Mouse (Mus musculus): Measurements from ENCODE around the gene Snx10.
A peak's percentile ranks its signal among the peaks of the same experiment; 100 is the strongest.

Snx10 gene

GRCm38 (mm10) chr6:51535571-51535970 is 11.9 kb downstream of the Snx10 start:
- no peak for DNase-seq

GRCm38 (mm10) chr6:51540525-51540924 is 16.8 kb downstream of the Snx10 start:
- no peak for DNase-seq

GRCm38 (mm10) chr6:51541422-51541821 is 17.7 kb downstream of the Snx10 start:
- no peak for DNase-seq

GRCm38 (mm10) chr6:51542147-51542546 is 18.4 kb downstream of the Snx10 start:
- DNase-seq = no peak

GRCm38 (mm10) chr6:51543639-51544117 is 20.0 kb downstream of the Snx10 start:
- no peak for DNase-seq

- DNase-seq = peak; percentile 68
Measured at GRCm38 (mm10) chr6:51544118-51544681, 20.5 kb downstream of the Snx10 start.

- DNase-seq = peak; percentile 66
Measured at GRCm38 (mm10) chr6:51545219-51545859, 21.6 kb downstream of the Snx10 start.

- DNase-seq = no peak
Measured at GRCm38 (mm10) chr6:51546085-51546484, 22.4 kb downstream of the Snx10 start.

- DNase-seq = no peak
Measured at GRCm38 (mm10) chr6:51548757-51549156, 25.1 kb downstream of the Snx10 start.

- no peak for DNase-seq
Measured at GRCm38 (mm10) chr6:51551267-51551802, 27.6 kb downstream of the Snx10 start.

- no peak for DNase-seq
Measured at GRCm38 (mm10) chr6:51556562-51556961, 32.9 kb downstream of the Snx10 start.

- DNase-seq = no peak
Measured at GRCm38 (mm10) chr6:51558311-51558710, 34.6 kb downstream of the Snx10 start.

GRCm38 (mm10) chr6:51566771-51567680 is 43.3 kb downstream of the Snx10 start:
- DNase-seq = no peak

- no peak for DNase-seq
Measured at GRCm38 (mm10) chr6:51569086-51569485, 45.4 kb downstream of the Snx10 start.

- no peak for DNase-seq
Measured at GRCm38 (mm10) chr6:51573136-51573535, 49.4 kb downstream of the Snx10 start.

- no peak for DNase-seq
Measured at GRCm38 (mm10) chr6:51574132-51574531, 50.4 kb downstream of the Snx10 start.

- no peak for DNase-seq
Measured at GRCm38 (mm10) chr6:51578415-51578814, 54.7 kb downstream of the Snx10 start.

GRCm38 (mm10) chr6:51580040-51580680 is 56.5 kb downstream of the Snx10 start:
- DNase-seq = peak; percentile 88

- no peak for DNase-seq
Measured at GRCm38 (mm10) chr6:51581418-51581817, 57.7 kb downstream of the Snx10 start.

GRCm38 (mm10) chr6:51582051-51582450 is 58.4 kb downstream of the Snx10 start:
- DNase-seq = no peak

- DNase-seq = peak; percentile 80
Measured at GRCm38 (mm10) chr6:51585980-51586379, 62.3 kb downstream of the Snx10 start.

GRCm38 (mm10) chr6:51587266-51587665 is 63.6 kb downstream of the Snx10 start:
- no peak for DNase-seq

- no peak for DNase-seq
Measured at GRCm38 (mm10) chr6:51591264-51591663, 67.6 kb downstream of the Snx10 start.

Data from lung, postnatal 10 days (tissue).